Mouse (Mus musculus): ENCODE measurements at regions not wholly inside any gene's neighbourhood (a gene's known extent, or its start where the extent isn't known, plus 50 kb on each side); places are given as distances from the start of the nearest gene placed in this dataset.

GRCm38 (mm10) chr15:86971436-86971835 is 572.7 kb upstream of the Fam19a5 start:
- WGBS, result 70% methylated on average over 2 of the region's 2 CpGs
- Histone ChIP-seq H3K9me3 (ENCODE audit: low read depth, low read length) (no peaks in the 10 kb centered on the region), H3K27ac (ENCODE audit: low read depth) (no peak overlapping the region), H3K36me3 (ENCODE audit: insufficient read depth) (no peaks in the 10 kb centered on the region), H3K9ac (no peak overlapping the region), H3K4me3 (ENCODE audit: low read depth, low read length) (no peak overlapping the region), H3K4me1 (ENCODE audit: insufficient read depth) (no peaks in the 10 kb centered on the region), H3K4me2 (no peak overlapping the region), H3K27me3 (ENCODE audit: insufficient read depth, low read length) (no peaks in the 10 kb centered on the region)
- DNase-seq (no peak), ATAC-seq (ENCODE audit: insufficient read depth) (no peak)
- no peak for TF ChIP-seq CTCF (IDR thresholded peaks at IDR 0.05; ENCODE audit: low read depth)

DNA sequence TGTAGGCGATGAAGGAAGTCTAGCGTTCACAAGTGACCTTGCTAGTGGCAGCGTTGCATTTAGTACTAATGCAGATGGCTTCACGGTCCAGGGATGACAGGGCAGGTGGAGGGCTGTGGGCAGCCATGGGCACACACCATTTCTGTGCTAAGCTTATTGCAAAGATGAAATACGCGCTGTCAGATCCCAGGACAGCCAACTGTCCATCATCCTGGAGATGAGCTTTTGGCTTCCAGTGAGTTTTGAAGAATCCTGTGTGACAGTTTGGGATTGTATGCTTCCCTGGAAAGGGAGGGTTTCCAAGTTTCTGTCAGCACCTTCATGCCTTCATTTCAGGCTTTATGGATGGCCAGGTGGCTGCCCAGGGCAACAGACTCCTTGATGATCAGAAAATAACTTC is 547.9 kb upstream of the Fam19a5 start:
- no peak for DNase-seq
- Histone ChIP-seq H3K27ac (ENCODE audit: low read depth) (no peak overlapping the region), H3K4me1 (ENCODE audit: insufficient read depth) (no peaks in the 10 kb centered on the region), H3K27me3 (ENCODE audit: insufficient read depth, low read length) (no peaks in the 10 kb centered on the region), H3K4me3 (ENCODE audit: low read depth, low read length) (no peak overlapping the region), H3K9ac (no peak overlapping the region), H3K9me3 (ENCODE audit: low read depth, low read length) (no peaks in the 10 kb centered on the region), H3K4me2 (no peak overlapping the region), H3K36me3 (ENCODE audit: insufficient read depth) (no peaks in the 10 kb centered on the region)
- ATAC-seq (ENCODE audit: insufficient read depth), result no peak
- no peak for TF ChIP-seq CTCF (IDR thresholded peaks at IDR 0.05; ENCODE audit: low read depth)
- 93% methylated on average over 6 of the region's 6 CpGs for WGBS

DNA sequence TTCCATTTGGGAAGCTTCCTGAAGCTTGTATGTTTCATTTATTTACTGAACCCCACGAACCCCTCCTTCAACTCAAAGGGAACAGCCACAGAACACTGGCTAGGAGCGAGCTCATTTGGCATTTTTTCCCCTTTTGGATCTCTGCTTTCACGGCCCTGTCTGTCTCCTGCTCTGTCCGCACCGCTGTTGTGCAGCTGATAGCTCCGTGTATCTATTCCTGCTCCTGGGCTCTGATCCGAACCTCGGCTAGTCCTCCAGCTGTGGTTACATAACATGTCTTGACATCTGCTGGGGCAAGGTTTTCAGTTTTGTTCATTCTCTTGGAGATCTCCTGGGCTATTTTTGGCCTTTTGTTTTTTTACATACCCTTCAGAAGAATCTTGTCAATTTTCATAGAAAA is 525.1 kb upstream of the Fam19a5 start:
- no peaks in the 10 kb centered on the region for H3K4me1 ChIP-seq (ENCODE audit: insufficient read depth)
- no peak overlapping the region for H3K9ac ChIP-seq
- no peaks in the 10 kb centered on the region for H3K36me3 ChIP-seq (ENCODE audit: insufficient read depth)
- DNase-seq, result no peak
- no peak overlapping the region for H3K27ac ChIP-seq (ENCODE audit: low read depth)
- no peaks in the 10 kb centered on the region for H3K27me3 ChIP-seq (ENCODE audit: insufficient read depth, low read length)
- no peaks in the 10 kb centered on the region for H3K9me3 ChIP-seq (ENCODE audit: low read depth, low read length)
- ATAC-seq (ENCODE audit: insufficient read depth), result no peak
- TF ChIP-seq CTCF (IDR thresholded peaks at IDR 0.05; ENCODE audit: low read depth), result no peak
- no peak overlapping the region for H3K4me2 ChIP-seq
- no peak overlapping the region for H3K4me3 ChIP-seq (ENCODE audit: low read depth, low read length)
- WGBS, result 28% methylated on average over 8 of the region's 8 CpGs

DNA sequence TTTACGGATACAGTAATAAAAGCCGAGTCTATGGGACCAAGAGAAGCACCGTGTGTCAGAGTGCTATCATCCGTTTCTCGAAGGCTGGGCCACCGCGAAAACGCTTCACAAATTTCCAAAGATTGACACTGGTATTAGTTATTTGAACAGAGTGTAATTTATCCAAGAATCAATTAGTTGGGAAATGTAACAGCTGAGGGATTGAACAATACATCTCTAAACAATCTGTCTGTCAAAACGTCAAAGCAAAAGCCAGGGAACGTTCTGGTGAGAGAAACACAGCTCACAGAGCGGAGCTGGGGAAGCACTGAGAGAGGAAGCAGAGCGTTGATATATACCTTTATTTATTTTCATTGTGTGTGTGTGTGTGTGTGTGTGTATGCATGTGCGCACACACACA is 498.1 kb upstream of the Fam19a5 start:
- no peak overlapping the region for H3K4me2 ChIP-seq
- ATAC-seq (ENCODE audit: insufficient read depth) (no peak), DNase-seq (no peak)
- 62% methylated on average over 13 of the region's 13 CpGs for WGBS
- no peak overlapping the region for H3K4me3 ChIP-seq (ENCODE audit: low read depth, low read length)
- no peak overlapping the region for H3K27ac ChIP-seq (ENCODE audit: low read depth)
- no peaks in the 10 kb centered on the region for H3K27me3 ChIP-seq (ENCODE audit: insufficient read depth, low read length)
- no peak for TF ChIP-seq CTCF (IDR thresholded peaks at IDR 0.05; ENCODE audit: low read depth)
- no peaks in the 10 kb centered on the region for H3K36me3 ChIP-seq (ENCODE audit: insufficient read depth)
- no peaks in the 10 kb centered on the region for H3K4me1 ChIP-seq (ENCODE audit: insufficient read depth)
- no peaks in the 10 kb centered on the region for H3K9me3 ChIP-seq (ENCODE audit: low read depth, low read length)
- no peak overlapping the region for H3K9ac ChIP-seq

DNA sequence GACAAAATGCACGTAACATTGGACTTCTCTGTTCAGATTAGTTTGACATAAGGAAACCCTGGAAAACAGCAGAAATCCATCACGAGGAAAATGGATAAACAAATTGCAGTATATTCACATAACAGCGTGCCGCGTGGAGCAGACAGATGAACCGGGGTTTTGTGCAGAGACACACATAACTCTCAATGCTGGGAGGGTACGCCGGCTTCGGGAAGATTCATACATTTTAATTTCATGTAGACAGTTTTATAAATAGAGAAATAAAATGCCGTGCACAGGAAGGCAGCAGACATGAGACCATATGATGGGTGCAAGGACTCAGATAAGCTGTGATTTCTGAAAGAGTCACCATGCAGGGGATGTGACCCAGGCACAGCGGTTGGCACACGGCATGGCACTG is 489.9 kb upstream of the Fam19a5 start:
- no peak overlapping the region for H3K4me2 ChIP-seq
- H3K9ac ChIP-seq, result no peak overlapping the region
- TF ChIP-seq CTCF (IDR thresholded peaks at IDR 0.05; ENCODE audit: low read depth), result no peak
- 78% methylated on average over 12 of the region's 12 CpGs for whole genome bisulfite sequencing
- DNase-seq (no peak), ATAC-seq (ENCODE audit: insufficient read depth) (no peak)
- no peaks in the 10 kb centered on the region for H3K36me3 ChIP-seq (ENCODE audit: insufficient read depth)
- no peak overlapping the region for H3K4me3 ChIP-seq (ENCODE audit: low read depth, low read length)
- H3K27me3 ChIP-seq (ENCODE audit: insufficient read depth, low read length), result no peaks in the 10 kb centered on the region
- H3K9me3 ChIP-seq (ENCODE audit: low read depth, low read length), result no peaks in the 10 kb centered on the region
- H3K27ac ChIP-seq (ENCODE audit: low read depth), result no peak overlapping the region
- H3K4me1 ChIP-seq (ENCODE audit: insufficient read depth), result no peaks in the 10 kb centered on the region

DNA sequence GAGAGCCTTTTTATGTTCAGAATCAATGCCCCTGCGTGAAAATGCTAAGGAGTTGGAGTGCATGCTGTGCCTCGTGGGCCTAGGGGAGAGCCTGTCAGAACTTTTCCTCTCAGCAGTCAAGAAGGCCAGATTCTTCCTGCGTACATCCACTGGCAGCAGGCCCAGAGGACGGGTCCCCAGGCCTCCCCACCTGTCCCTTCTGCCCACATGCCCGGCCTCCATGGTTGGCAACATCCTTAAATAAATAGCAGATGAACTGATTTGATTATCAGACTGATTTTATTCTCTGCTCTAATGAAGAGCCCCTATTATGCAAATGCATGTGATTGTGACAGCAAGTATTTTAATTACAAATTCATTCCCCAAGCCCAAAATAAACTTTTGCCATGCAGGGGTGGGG is 479.2 kb upstream of the Fam19a5 start:
- Histone ChIP-seq H3K9ac (no peak overlapping the region), H3K36me3 (ENCODE audit: insufficient read depth) (no peaks in the 10 kb centered on the region), H3K4me2 (no peak overlapping the region), H3K4me3 (ENCODE audit: low read depth, low read length) (no peak overlapping the region), H3K4me1 (ENCODE audit: insufficient read depth) (no peaks in the 10 kb centered on the region), H3K27me3 (ENCODE audit: insufficient read depth, low read length) (no peaks in the 10 kb centered on the region), H3K27ac (ENCODE audit: low read depth) (no peak overlapping the region), H3K9me3 (ENCODE audit: low read depth, low read length) (no peaks in the 10 kb centered on the region)
- ATAC-seq (ENCODE audit: insufficient read depth) (no peak), DNase-seq (no peak)
- TF ChIP-seq CTCF (IDR thresholded peaks at IDR 0.05; ENCODE audit: low read depth), result no peak
- 52% methylated on average over 5 of the region's 5 CpGs for WGBS

- H3K4me1 ChIP-seq (ENCODE audit: insufficient read depth), result no peaks in the 10 kb centered on the region
- TF ChIP-seq CTCF (IDR thresholded peaks at IDR 0.05; ENCODE audit: low read depth), result no peak
- no peak overlapping the region for H3K27ac ChIP-seq (ENCODE audit: low read depth)
- no peaks in the 10 kb centered on the region for H3K9me3 ChIP-seq (ENCODE audit: low read depth, low read length)
- H3K9ac ChIP-seq, result no peak overlapping the region
- ATAC-seq (ENCODE audit: insufficient read depth), result no peak
- WGBS, result 70% methylated on average over 13 of the region's 13 CpGs
- no peak overlapping the region for H3K4me2 ChIP-seq
- H3K27me3 ChIP-seq (ENCODE audit: insufficient read depth, low read length), result no peaks in the 10 kb centered on the region
- no peak overlapping the region for H3K4me3 ChIP-seq (ENCODE audit: low read depth, low read length)
- no peak for DNase-seq
- no peaks in the 10 kb centered on the region for H3K36me3 ChIP-seq (ENCODE audit: insufficient read depth)
These were observed 475.8 kb upstream of the Fam19a5 start for GRCm38 (mm10) chr15:87068261-87068660.

GRCm38 (mm10) chr15:87074559-87074958 is 469.5 kb upstream of the Fam19a5 start:
- no peak overlapping the region for H3K4me2 ChIP-seq
- no peaks in the 10 kb centered on the region for H3K4me1 ChIP-seq (ENCODE audit: insufficient read depth)
- H3K4me3 ChIP-seq (ENCODE audit: low read depth, low read length), result no peak overlapping the region
- no peak for TF ChIP-seq CTCF (IDR thresholded peaks at IDR 0.05; ENCODE audit: low read depth)
- H3K36me3 ChIP-seq (ENCODE audit: insufficient read depth), result no peaks in the 10 kb centered on the region
- no peaks in the 10 kb centered on the region for H3K9me3 ChIP-seq (ENCODE audit: low read depth, low read length)
- ATAC-seq (ENCODE audit: insufficient read depth) (no peak), DNase-seq (no peak)
- H3K9ac ChIP-seq, result no peak overlapping the region
- 67% methylated on average over 11 of the region's 11 CpGs for WGBS
- no peaks in the 10 kb centered on the region for H3K27me3 ChIP-seq (ENCODE audit: insufficient read depth, low read length)
- H3K27ac ChIP-seq (ENCODE audit: low read depth), result no peak overlapping the region
